Mouse (Mus musculus) hindbrain, embryonic 11.5 days (tissue): ENCODE data around the gene Spata2l. TPM values are rescaled to one million over a fixed set of nuclear protein-coding genes. Genes with fewer than 3 reads are reported as not detected.
"Not testable (repeated sequence)": the region's sequence is repeated elsewhere in the genome, so short reads cannot be mapped to it uniquely, and the experiment has no call there.

Experiments used
- ATAC-seq: fragments of 200-750 bp; cut with Nextera tagmentation; 2 replicates; pipeline ENCODE4 v1.8.0; 2017; ENCODE audit warnings: mild to moderate bottlenecking, moderate TSS enrichment, moderate library complexity; ENCODE audit not compliant: low FRiP score
- DNase-seq: peaks from one replicate; pipeline ENCODE4 v3.0.0-alpha.2; 2015; ENCODE audit warnings: low spot score
- H3K27ac ChIP-seq: fragments of 300-500 bp; sonication (generic); 2 replicates; pipeline ENCODE4 v1.5.1; 2014; ENCODE audit warnings: mild to moderate bottlenecking, low read depth, low read length
- H3K27me3 ChIP-seq: fragments of 300-500 bp; sonication (generic); 2 replicates; pipeline ENCODE4 v1.6.1; 2014; ENCODE audit warnings: mild to moderate bottlenecking, low read length, moderate library complexity, mixed read lengths; ENCODE audit not compliant: control insufficient read depth, insufficient read depth
- H3K36me3 ChIP-seq: fragments of 300-500 bp; sonication (generic); 2 replicates; pipeline ENCODE4 v1.6.1; 2014; ENCODE audit warnings: mild to moderate bottlenecking, low read length, moderate library complexity, mixed read lengths; ENCODE audit not compliant: control insufficient read depth, insufficient read depth
- H3K4me1 ChIP-seq: fragments of 300-500 bp; sonication (generic); replicated peaks from 2 replicates; pipeline ENCODE4 v1.6.1; 2014; ENCODE audit warnings: low read length, mixed read lengths; ENCODE audit not compliant: control insufficient read depth, insufficient read depth
- H3K4me2 ChIP-seq: fragments of 300-500 bp; sonication (generic); replicated peaks from 2 replicates; pipeline ENCODE4 v1.6.1; 2014; ENCODE audit warnings: mild to moderate bottlenecking, low read depth, low read length
- H3K4me3 ChIP-seq: fragments of 300-500 bp; sonication (generic); 2 replicates; pipeline ENCODE4 v1.5.1; 2014; ENCODE audit warnings: low read depth, low read length
- H3K9ac ChIP-seq: fragments of 300-500 bp; sonication (generic); 2 replicates; pipeline ENCODE4 v1.6.1; 2014; ENCODE audit warnings: low read depth, low read length
- H3K9me3 ChIP-seq: fragments of 300-500 bp; sonication (generic); 2 replicates; pipeline ENCODE4 v1.6.1; 2016; ENCODE audit warnings: low read length; ENCODE audit not compliant: control insufficient read depth
- WGBS: fragments of 180-500 bp; shearing (Covaris S2); extraction: QIAGEN DNeasy Blood & Tissue Kit; methylation state at CpG from one replicate; pipeline ENCODE4 v1.1.7; 2014; 5-methylcytosine and 5-hydroxymethylcytosine counted together
- polyA plus RNA-seq: library from polyadenylated mRNA; unstranded; fragments of >200 nt; fragmentation: Nextera tagmentation; extraction: Ambion mirVana; gene quantifications from 2 replicates; pipeline ENCODE4 v1.2.1, GENCODE M21; 2014

Spata2l gene
- polyA plus RNA-seq, 1 experiment from 2014 or later: 2.2 TPM

- ATAC-seq: no peak
- Histone ChIP-seq H3K4me2 (no peak overlapping the region), H3K4me3 (no peak overlapping the region), H3K4me1 (no peaks in the 10 kb centered on the region), H3K36me3 (peaks cover 7% of the 10 kb centered on the region; the same call in 1 of the 2 replicates), H3K27me3 (peaks cover 2% of the 10 kb centered on the region; the same call in 1 of the 2 replicates), H3K27ac (no peak overlapping the region), H3K9me3 (no peaks in the 10 kb centered on the region), H3K9ac (no peak overlapping the region)
- no peak for DNase-seq
- WGBS: 83% methylated on average over 7 of the region's 7 CpGs
Measured at GRCm38 (mm10) chr8:123242107-123242923, 6.3 kb upstream of the Spata2l start.

DNA sequence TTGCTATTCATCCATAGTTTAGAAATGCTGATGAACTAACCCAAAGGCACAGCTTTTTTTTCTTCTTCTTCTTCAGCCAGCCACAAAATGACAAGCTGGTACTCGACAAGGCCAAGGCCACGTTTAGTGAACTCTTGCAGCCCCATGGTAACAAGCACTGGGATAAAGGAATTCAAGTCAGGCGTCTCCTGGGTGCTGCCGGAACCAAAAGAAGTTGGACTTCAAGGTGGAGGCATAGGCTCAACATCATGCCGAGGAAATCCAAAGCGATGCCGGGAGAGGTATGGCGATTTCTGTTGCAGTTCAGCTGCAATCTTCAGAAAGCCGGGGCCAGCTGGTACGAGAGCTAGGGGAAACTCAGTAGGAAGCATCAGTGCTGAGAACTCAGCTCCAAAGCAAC lies 3.4 kb upstream of the Spata2l start:
- no peaks in the 10 kb centered on the region for H3K9me3 ChIP-seq
- ATAC-seq (no peak), DNase-seq (no peak)
- peaks cover 15% of the 10 kb centered on the region for H3K27me3 ChIP-seq
- H3K27ac ChIP-seq: no peak overlapping the region
- H3K9ac ChIP-seq: no peak overlapping the region
- 87% methylated on average over 10 of the region's 10 CpGs for WGBS
- peaks cover 6% of the 10 kb centered on the region for H3K4me1 ChIP-seq
- H3K36me3 ChIP-seq: no peaks in the 10 kb centered on the region
- H3K4me2 ChIP-seq: no peak overlapping the region
- H3K4me3 ChIP-seq: no peak overlapping the region

DNA sequence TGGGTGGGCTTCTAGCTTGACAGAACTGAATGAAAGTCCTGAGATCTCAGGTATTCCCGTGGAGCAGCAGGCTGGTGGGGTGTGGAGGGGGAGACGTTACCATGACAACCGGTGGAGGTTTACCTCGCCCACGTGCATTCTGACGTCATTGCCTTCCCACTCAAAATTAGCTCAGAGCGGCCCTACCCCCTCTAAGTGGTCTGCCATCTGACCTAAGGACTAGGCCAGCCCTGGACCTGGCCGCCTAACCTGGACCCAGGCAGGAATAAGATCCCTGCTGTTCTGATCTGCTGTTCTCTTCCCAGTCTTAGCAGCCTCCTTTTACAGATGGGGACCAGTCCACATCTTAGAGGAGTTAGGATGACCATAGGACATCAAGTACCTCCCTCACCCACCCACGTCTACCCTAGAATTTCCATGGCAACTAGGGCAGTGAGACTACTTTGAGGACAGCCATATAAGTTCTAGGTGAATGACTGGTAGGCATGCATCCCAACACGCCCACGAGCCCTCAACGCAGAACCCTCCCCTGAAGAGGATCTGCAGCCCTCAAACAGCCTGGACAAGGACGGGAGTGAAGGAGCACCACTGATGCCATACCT lies 1.0 kb downstream of the Spata2l start:
- Histone ChIP-seq H3K27me3 (peaks cover 21% of the 10 kb centered on the region), H3K4me3 (peak overlapping the region; percentile 43), H3K4me2 (peak overlapping the region; percentile 88), H3K27ac (no peak overlapping the region), H3K9me3 (no peaks in the 10 kb centered on the region), H3K36me3 (no peaks in the 10 kb centered on the region), H3K9ac (peak overlapping the region; percentile 52), H3K4me1 (peaks cover 6% of the 10 kb centered on the region)
- WGBS: 39% methylated on average over 13 of the region's 13 CpGs
- no peak for DNase-seq
- no peak for ATAC-seq

DNA sequence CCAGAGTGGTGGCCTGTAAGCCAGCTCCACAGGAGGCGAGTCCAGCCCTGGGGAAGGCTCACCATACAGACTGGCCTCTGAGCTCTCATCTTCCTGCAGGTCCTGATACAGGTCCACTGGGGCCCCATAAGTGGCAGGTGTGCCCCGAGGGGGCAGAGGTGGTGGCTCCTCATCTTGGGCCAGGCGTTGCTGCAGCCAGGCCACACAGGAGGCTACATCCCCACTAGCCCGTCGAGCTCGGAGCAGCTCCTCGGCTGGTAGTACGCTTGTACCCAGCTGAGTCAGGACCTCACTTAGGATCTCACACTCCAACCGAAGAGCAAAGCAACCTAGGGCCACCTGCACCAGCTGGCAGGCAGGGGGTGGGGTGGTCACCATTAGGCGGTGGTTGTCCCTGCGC lies 2.3 kb downstream of the Spata2l start:
- H3K4me1 ChIP-seq: peaks cover 6% of the 10 kb centered on the region
- ATAC-seq (no peak), DNase-seq (no peak)
- 76% methylated on average over 11 of the region's 11 CpGs for WGBS
- no peak overlapping the region for H3K27ac ChIP-seq
- H3K9me3 ChIP-seq: no peaks in the 10 kb centered on the region
- no peak overlapping the region for H3K4me2 ChIP-seq
- H3K4me3 ChIP-seq: no peak overlapping the region
- H3K27me3 ChIP-seq: peaks cover 21% of the 10 kb centered on the region
- H3K36me3 ChIP-seq: no peaks in the 10 kb centered on the region
- H3K9ac ChIP-seq: no peak overlapping the region

DNA sequence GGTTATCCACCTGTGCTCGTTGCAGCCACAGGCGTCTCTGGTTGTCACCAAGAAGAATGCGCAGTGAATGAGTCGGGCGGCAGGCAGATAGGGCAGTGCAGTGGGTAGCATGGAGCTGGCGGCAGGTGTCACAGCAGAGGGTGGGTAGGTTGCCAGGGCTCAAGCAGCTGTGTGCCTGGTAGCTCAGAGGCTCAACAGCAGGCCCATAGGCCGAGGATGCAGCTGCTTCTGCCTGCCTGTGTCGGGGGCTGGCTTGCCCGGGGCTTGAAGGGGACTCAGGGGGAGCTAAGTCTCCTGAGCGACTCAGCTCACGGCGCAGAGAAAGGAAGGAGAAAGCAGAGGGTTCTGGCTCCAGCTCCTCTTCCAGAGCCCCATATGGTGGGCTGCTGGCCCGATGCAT lies 2.7 kb downstream of the Spata2l start:
- Histone ChIP-seq H3K27me3 (peaks cover 21% of the 10 kb centered on the region), H3K36me3 (no peaks in the 10 kb centered on the region), H3K27ac (no peak overlapping the region), H3K4me1 (peaks cover 6% of the 10 kb centered on the region), H3K9me3 (no peaks in the 10 kb centered on the region), H3K9ac (no peak overlapping the region), H3K4me2 (no peak overlapping the region), H3K4me3 (no peak overlapping the region)
- ATAC-seq: no peak
- no peak for DNase-seq
- 58% methylated on average over 13 of the region's 13 CpGs for WGBS

DNA sequence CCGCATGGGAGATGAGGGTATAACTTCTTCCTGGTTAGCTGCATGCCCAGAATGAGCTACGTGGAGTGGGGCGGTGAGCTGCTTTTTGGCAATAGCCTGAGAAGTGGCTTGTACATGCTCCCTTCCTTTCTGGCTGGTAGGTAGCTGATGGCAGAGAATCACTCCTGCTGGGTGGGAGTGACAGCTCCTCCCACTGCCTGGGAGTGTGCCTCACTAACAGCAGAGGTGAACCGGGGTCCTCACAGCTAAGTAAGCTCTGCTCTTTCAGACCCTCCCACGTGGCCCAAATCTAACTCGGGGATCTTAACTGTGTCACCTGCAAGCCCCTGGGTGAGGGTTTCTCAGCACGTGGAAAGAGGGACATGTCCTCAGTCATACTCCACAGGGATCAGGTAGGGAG lies 3.5 kb downstream of the Spata2l start:
- Histone ChIP-seq H3K27me3 (peaks cover 20% of the 10 kb centered on the region), H3K36me3 (no peaks in the 10 kb centered on the region), H3K27ac (no peak overlapping the region), H3K4me1 (peaks cover 6% of the 10 kb centered on the region), H3K9me3 (no peaks in the 10 kb centered on the region), H3K4me2 (no peak overlapping the region; the same call in 1 of the 2 replicates), H3K9ac (no peak overlapping the region), H3K4me3 (no peak overlapping the region)
- no peak for ATAC-seq
- no peak for DNase-seq
- 42% methylated on average over 7 of the region's 7 CpGs for WGBS

GRCm38 (mm10) chr8:123231742-123232141 lies 4.3 kb downstream of the Spata2l start:
- no peak overlapping the region for H3K4me3 ChIP-seq
- H3K9ac ChIP-seq: no peak overlapping the region
- 56% methylated on average over 5 of the region's 5 CpGs for WGBS
- H3K4me2 ChIP-seq: no peak overlapping the region
- peaks cover 6% of the 10 kb centered on the region for H3K4me1 ChIP-seq
- no peak overlapping the region for H3K27ac ChIP-seq
- H3K9me3 ChIP-seq: no peaks in the 10 kb centered on the region
- ATAC-seq (no peak), DNase-seq (peak; percentile 22)
- peaks cover 19% of the 10 kb centered on the region for H3K27me3 ChIP-seq
- H3K36me3 ChIP-seq: no peaks in the 10 kb centered on the region

GRCm38 (mm10) chr8:123230326-123230725 lies 5.7 kb downstream of the Spata2l start:
- H3K4me3 ChIP-seq, H3K4me2 ChIP-seq, H3K27ac ChIP-seq, ATAC-seq, DNase-seq, H3K9me3 ChIP-seq, H3K36me3 ChIP-seq, H3K4me1 ChIP-seq, H3K9ac ChIP-seq: not testable (repeated sequence)
- H3K27me3 ChIP-seq: peaks cover 13% of the 10 kb centered on the region
- WGBS: 90% methylated on average over 10 of the region's 11 CpGs

DNA sequence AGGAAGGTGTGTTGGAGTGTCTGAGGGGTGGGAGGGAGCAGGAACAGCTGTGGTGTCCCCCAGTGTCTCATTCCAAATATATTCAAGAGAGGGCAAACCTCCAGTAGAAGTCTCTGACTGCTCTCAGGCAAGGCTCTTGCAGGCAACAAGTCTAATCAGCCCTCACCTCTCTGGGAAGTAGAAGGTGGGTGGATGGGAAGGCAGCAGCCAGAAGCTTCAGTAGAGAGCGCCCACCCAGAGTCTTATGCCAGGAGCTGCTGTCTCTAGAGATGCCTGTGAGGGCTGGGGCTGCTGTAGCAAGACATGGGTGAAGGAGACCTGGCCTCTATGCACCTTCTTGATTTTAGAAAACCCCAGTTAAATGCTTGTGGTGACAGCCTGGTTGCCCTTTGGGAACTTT lies 7.6 kb downstream of the Spata2l start:
- Histone ChIP-seq H3K4me1 (peaks cover 6% of the 10 kb centered on the region), H3K4me3 (no peak overlapping the region), H3K9ac (no peak overlapping the region), H3K27ac (no peak overlapping the region), H3K36me3 (no peaks in the 10 kb centered on the region), H3K9me3 (no peaks in the 10 kb centered on the region), H3K4me2 (no peak overlapping the region), H3K27me3 (no peaks in the 10 kb centered on the region)
- whole genome bisulfite sequencing: 90% methylated on average over 1 of the region's 1 CpGs
- no peak for ATAC-seq
- DNase-seq: no peak
